Mouse (Mus musculus): ENCODE measurements around the gene Grip1.

GRCm38 (mm10) chr10:120115249-120115648, 661.6 kb downstream of the Grip1 start:
- TF ChIP-seq CTCF (IDR thresholded peaks at IDR 0.05; ENCODE audit: borderline replicate concordance, insufficient read depth, low read depth, low read length) (no peak), POLR2A (IDR thresholded peaks at IDR 0.05; ENCODE audit: borderline replicate concordance, insufficient read depth, low read length) (no peak)
